Mouse (Mus musculus): ENCODE measurements at regions not wholly inside any gene's neighbourhood (a gene's known extent, or its start where the extent isn't known, plus 50 kb on each side); places are given as distances from the start of the nearest gene placed in this dataset.

GRCm38 (mm10) chr16:71739104-71739503 lies 569.0 kb upstream of the Robo1 start:
- TF ChIP-seq POLR2A (IDR thresholded peaks at IDR 0.05; ENCODE audit: insufficient read depth, low read depth, low read length): no peak
- TF ChIP-seq CTCF (IDR thresholded peaks at IDR 0.05; ENCODE audit: insufficient read depth, low read depth, low read length): no peak
